Mouse (Mus musculus) erythroblast, adult 5-6 weeks (primary cell): ENCODE data around the gene Zfp879. TPM values are rescaled to one million over a fixed set of nuclear protein-coding genes. Genes with fewer than 3 reads are reported as not detected.

ENCODE experiments used
- ATAC-seq: replicated peaks from 2 replicates; pipeline ENCODE4 v1.8.0; 2016; ENCODE audit warnings: moderate number of reproducible peaks, mild to moderate bottlenecking, moderate TSS enrichment, inconsistent platforms; ENCODE audit not compliant: poor library complexity, low FRiP score, severe bottlenecking
- total RNA-seq, 2 experiments: library from RNA; stranded (forward) in 1 of 2; stranded (reverse) in 1 of 2; fragments of 150-400 nt in 1 of 2; fragments of 200-764, 138-1000 nt in 1 of 2; gene quantifications; 2 replicates each; pipeline versions ENCODE4 v1.2.3 to v1.2.4; 2015 to 2017; ENCODE audit warnings: low replicate concordance in 2 of 2

The Zfp879 gene
- not detected in 2 replicates for total RNA-seq (2015; ENCODE audit: low replicate concordance)
- total RNA-seq (2017; ENCODE audit: low replicate concordance), result not detected in 2 replicates

DNA sequence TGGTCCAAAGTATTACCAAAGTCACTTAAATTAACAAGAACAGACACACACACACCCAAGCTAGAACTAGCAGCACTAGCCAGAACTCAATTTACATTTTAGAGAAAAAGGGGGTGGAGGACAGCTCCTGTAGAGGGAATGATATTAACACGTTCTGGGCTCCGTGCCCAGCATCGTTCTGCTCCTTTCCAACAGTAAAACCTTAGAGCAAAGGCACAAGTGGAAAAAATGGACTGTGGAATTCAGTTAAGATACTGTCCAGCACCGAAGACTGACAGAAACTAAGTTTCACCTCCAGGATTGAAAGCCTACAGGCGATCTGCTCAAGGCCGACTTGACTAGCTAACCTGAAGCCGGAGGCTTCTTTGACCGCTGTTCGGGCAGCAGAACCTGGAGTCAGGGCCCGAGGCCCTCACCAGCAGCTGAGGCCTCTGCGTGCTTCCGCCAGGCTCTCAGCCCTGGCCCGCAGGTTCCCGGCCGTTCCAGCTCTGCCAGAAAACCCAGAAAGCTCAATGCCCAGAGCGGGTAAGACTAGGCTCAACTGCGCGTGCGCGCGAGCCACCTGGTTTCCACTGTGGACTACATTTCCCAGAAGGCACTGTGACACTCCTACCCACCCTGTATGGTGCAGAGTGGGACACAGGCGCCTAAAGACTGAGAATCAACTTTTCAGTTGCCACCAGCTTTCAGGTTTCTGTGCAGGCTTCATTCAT is at the start of gene Zfp879:
TSS of gene Zfp879 (minus strand) at position 530 of the 713 bp plus-strand sequence.
- ATAC-seq, result no peak

DNA sequence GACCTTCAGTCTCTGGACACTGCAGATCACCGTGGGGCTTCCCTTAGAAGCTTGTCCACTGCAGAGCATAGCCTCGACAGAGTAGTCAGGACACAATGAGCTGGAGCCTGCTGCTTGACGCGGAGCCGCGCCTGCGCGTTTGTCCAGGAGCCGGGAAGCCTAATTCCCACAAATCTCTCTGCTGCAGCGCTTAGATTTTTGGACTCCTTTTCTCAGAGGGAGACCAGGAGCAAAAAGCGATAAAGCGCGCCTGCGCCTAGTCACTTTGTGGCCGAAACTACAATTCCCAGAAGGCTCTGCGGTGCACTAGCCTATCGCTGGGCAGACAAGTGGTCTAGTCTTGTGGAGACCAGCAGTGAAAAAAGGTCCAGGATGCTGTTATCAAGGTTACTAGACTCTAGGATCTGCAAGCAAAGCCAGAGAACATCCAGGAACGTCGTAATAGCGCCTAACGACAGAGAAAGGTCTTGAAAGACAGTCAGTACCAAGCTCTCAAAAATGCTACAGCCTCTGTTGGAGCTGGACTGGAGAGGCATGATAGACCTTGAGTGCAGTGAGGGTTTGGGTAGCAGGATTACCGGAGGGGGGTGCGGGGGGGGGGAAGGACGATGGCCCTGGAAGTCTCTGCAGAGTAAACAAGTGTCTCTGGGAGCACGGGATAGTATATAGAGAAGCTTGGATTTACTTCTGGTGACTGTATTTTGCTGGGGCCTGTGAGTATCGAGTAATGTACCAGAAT is 46.2 kb upstream of the Zfp879 start, which contains the start of gene Zfp454:
TSS of gene Zfp454 (minus strand) at position 262 of the 739 bp plus-strand sequence.
- no peak for ATAC-seq

DNA sequence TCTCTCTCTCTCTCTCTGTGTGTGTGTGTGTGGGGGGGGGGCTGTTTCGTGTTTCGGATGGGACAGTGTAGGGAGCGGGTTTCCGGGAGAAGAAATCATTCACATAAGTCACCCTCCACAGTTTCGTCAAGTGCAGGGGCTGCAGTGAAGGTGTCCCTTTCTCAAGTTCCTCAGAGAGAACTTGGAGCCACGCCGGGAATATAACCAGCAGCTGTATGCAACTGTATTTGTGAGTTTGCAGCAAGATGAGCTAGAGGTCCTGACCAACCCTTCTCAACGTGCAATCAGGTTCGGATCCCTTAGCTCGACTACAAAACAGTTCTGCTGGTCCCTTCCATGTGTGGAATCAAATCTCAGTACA is 45.6 kb upstream of the Zfp879 start:
- no peak for ATAC-seq

DNA sequence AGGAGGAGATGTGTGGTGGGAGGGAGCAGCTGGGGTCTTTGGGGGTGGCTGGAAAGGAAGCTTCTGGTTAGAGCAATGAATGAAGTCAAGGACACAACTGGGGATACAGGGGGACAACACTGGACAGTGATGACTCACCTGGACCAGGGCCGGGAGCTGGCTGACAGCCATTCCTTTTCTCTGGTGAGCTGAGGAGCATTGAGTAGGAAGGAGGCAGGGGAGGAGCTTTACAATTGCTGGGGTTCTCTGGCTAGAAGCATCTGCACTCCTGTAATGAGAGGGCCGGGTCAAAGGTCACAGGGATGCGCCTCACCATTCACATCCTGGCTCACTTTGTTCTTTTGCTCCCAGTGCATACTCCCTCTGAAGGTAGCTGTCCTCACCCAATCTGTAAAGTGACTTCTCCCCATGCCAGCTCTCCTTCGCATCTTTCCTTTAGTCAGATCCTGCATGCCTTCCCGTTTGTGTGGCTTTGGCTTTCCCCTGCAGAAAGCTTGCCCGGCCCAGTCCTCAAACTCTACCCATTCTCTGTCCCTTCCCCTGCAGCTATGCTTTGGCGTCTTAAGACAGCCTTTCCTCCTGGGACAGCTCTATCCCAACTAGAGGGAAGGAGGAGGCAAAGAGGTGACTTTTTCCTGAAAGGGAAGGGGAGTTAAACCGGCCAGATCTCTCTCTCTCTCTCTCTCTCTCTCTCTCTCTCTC is 45.0 kb upstream of the Zfp879 start:
- ATAC-seq, result no peak

DNA sequence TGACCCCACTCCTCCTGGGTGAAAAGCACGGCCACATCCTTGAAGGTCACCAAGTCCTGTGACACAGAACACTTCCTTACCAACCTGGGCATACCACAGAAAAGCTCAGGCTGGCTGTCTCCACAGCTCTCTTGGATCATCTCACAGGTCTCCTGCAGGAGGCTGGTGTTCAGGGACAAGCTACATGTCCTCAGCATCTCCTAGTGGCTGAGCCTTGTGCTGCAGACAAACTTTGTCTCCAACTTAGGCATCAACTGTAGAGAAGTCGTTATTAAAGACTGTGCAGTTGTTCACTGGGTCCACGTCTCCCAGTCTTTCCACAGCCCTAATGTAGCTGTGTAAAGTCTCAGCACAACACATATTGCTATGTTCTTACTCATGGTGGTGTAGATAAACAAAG is 42.4 kb upstream of the Zfp879 start:
- ATAC-seq, result no peak

DNA sequence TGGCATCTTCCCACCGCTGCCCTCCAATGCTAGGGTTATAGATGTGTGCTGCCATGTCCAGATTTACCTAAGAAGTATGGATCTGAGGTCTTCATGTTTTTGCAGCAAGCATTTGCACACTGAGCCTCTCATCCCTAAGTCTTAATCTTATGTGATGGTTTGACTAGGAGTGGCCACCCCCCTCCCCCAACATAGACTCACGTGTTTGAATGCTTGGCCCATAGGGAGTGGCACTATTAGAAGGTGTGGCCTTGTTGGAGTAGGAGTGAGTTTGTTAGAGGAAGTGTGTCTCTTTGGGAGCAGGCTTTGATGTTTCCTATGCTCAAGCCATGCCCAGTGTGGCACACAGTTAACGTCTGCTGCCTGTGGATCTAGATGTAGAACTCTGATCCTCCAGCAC is 37.3 kb upstream of the Zfp879 start:
- no peak for ATAC-seq

DNA sequence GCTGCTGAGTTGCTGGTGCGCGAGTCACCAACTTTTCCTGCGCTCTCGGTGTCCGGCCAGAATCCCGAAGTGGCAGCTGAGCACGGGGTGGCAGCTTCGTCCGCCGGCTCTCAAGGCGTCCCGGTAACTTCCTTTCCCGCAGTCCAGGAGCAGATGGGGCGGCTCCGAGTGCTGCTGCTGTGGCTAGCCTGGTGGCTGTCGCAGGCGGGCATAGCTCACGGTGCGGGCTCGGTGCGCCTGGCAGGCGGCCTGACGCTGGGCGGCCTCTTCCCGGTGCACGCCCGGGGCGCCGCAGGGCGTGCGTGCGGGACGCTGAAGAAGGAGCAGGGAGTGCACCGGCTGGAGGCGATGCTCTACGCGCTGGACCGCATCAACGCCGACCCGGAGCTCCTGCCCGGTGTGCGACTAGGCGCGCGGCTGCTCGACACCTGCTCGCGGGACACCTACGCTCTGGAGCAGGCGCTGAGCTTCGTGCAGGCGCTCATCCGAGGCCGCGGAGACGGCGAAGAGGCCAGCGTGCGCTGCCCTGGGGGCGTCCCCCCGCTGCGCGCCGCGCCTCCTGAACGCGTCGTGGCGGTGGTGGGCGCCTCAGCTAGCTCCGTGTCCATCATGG is 9.7 kb upstream of the Zfp879 start:
- no peak for ATAC-seq

DNA sequence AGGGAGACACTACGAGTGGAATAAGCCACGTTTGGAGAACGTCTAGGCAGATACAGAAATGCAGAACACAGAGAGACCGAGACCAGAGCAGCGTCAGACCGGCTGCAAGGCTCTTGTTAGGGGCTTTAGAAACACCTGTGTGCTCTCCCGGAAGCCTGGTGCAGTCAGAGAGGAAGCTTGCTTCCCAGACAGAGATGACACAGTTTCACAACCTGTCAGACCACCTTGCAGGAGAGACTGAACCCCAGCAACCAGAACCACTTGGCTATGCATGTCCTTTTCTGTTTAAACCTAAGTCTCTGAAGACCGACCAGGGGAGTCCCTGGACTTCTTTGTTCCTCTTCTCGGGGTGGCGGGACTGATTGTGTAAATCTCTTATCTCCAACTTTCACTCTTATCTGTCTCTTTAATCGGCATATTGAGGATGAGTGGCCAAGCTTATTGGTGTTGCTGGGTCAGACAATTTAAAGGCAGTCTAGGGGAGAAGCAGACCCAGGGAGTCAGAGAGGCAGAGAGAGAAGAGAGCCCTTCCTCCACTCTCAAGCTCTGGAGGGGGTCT is 8.9 kb upstream of the Zfp879 start, which contains the start of gene Grm6:
TSS of gene Grm6 (plus strand) at position 509 of the 559 bp plus-strand sequence.
- ATAC-seq, result no peak

DNA sequence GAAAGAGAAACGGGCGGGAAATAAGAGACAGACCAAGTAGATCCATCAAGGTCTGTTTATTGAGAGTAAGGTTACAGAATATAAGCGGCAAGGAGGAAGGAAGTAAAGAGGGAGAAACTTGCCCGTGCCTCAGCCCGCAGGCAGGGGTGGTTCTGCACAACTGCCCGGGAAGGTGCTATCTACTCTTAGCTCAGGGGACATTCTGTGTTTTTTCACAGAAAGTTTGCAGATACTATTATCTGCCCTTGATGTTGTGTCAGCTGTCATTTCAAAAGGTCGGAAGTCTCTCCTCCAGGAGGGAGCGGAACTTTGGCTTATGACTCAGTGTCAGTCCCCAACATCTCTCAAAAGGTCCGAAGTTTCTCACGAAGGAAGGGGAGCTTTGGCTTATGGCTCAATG is 8.0 kb upstream of the Zfp879 start:
- ATAC-seq, result no peak

DNA sequence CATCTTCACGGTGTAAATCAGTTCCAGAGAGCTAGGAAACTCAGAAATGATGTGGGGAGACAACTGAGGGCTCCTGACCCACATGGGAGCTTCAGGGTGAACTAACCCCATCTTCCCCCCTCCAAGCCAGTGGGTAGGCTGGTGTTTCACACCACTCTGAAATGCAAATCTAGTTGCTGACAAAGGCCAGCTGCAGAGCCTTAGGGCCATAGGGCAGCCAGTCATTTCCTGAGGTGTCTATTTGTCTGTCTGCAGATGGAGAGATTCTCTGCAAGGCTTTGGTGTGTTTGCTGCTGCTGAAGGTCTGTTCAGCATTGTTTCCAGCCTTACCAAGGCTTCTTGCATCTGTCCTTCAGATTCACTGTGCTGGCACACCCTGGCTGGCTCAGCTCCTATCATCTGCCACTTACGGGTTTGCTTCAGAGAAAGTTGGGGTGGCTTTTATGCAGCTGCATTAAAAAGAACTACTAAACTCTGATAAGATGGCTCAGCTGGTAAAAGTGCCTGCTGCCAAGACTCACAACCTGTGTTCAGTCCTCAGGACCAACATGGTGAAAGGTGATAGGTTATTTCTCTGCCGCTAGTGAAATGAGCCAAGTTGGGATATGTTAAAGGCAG is 7.3 kb upstream of the Zfp879 start:
- no peak for ATAC-seq

DNA sequence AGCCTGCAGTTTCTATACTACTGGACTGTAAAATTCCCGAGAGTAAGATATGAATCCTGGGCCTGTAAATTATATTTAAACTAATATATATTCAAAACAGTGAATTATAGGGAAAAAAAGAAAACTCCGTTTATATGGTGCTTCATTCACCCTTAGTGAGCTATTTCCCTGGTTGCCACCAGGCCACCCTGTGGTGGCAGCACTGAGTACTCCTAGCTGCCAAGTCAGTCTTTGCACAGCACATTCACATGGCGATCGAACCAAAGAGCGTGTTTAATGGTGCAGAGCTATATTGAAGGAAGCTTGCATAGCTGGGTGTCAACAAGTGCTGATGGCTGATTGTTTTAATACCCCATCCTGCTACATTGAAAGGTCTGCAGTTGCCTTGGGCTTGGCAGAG is 5.7 kb upstream of the Zfp879 start:
- ATAC-seq, result no peak

DNA sequence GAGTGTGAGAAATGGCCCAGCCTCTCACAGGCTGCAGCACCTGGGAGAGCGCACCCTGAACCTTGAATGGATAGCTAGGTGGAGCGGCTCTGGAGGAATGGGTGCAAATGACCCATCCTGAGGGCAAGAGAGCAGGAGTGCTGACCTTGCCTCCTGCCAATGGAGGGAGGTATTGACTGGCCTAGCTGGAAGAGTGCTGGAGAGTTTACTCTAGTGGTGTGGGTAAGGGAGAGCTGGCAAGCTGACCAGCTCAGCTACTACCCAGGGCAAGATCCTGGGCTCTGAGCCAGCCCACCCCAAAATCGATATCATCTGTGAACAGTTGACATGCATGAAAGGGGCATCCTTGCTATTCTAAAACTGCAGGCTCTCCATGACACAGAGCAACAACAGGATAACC is 4.6 kb upstream of the Zfp879 start:
- no peak for ATAC-seq

DNA sequence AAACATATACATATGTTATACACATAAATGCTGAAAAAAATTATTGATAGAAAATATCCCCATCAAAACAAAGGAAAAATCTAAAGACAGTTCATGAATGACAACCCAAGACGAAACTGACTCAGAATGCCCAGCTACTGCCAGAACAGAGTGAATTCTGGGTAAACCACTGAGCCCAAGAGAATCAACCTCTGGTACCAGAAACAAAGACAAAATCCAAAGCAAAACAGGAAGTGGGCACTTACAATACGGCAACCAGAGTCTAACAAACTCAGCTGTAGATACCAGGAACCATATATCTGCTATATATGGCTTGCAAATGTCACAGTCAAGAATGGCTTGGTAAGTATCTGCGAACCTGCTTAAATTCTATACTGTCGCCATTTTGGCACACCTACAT is 5.6 kb downstream of the Zfp879 start:
- no peak for ATAC-seq

DNA sequence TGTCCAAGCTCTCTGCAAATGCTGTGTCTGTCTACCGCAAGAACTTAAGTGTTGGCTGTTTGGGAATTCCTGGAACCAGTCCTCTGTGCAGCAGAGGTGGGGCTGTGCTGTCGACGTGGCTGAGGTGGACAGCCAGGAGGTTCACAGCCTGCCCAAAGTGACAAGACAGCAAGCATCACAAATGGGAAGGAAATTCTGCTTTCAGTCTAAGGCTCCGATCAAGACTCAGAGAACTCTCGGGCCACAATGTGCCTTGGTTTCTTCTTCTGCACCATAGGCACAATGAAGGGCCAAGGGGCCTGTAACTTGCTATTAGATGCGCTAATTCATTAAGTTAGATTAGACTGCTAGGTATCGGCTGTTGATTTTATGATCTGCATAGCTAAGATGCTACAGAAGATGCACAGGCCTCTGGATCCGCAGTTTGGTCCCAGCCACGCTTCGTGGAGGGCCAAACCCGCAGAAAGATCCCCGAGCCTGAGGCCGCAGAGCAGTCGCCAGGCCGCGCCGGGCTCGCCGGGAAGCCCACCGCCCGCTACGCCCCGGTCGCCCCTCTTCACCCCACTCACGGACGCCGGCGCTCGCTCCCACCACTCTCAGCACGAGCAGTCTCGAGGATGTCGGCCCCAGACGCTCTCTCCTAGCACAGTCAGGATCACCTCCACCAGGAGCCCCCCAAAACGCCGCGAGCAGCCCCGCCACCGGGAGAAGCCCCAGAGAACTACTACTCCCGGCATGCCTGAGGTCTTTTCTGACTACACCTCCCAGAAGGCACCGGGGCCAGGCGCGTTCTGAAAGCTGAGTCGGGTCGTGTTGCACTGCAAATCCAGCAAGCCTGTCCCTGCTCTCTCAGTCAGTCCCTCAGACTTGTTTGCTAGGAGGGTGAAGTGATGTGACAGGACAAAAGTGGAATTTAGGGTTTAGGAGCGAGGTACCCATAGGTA is 14.1 kb downstream of the Zfp879 start, which contains the start of gene Zfp354c:
TSS of gene Zfp354c (minus strand) at position 715 of the 944 bp plus-strand sequence.
- ATAC-seq, result no peak; the same call in 1 of the 2 replicates

DNA sequence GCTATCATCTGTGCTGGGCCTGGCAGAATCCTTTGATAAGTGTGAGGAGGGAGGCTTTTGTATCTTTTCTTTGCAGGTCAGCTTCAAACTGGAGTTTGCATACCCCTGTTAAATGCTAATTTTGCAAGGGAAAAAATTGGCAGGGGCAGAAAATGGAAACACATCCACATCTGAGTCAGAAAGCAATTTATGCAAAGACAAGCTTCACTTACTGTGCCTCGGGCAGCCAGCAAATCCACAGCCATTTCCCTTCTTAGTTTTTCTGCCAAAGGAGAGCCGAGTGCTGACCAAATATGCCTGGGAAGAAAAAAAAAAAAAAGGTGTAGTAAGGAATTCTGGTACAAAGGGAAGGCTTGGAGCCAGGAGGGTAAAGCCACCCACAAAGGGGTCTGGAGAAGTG is 15.1 kb downstream of the Zfp879 start:
- no peak for ATAC-seq

DNA sequence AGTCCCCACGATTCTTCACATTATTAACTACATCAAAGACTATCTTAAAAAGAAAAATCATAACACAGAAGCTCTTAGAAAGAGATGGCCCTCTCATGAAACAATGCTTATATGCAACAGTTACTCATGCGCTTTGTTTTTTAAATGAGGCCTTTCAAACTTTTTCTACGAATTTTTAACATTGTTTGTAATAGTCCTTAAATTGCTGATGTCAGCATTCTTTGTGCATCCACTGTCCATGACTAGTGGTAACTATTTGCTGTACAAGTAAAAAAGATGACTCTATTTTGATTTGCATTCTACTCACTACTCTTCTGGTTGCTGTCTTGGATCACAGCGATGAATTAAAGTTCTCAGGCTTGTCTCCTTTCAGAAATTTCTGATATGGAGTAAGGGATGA is 27.1 kb downstream of the Zfp879 start:
- ATAC-seq, result no peak

DNA sequence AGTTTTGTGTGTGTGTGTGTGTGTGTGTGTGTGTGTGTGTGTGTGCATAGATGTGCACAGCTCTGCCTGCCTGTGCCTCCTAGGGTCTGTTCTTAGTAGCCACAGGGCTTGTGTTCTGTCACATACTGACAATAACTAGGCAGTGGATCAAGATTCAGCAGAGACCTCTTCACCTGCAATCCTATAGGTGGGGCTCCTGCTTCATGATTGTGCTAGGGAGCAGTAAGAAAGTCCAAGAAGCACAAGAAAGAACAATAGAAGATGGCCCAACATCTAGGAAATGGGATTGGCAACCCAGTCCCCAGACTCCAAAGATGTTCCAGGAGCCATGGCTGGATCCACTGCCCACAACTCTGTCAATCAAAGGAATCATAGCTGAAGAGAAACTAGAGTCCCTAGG is 42.5 kb downstream of the Zfp879 start:
- ATAC-seq, result no peak

DNA sequence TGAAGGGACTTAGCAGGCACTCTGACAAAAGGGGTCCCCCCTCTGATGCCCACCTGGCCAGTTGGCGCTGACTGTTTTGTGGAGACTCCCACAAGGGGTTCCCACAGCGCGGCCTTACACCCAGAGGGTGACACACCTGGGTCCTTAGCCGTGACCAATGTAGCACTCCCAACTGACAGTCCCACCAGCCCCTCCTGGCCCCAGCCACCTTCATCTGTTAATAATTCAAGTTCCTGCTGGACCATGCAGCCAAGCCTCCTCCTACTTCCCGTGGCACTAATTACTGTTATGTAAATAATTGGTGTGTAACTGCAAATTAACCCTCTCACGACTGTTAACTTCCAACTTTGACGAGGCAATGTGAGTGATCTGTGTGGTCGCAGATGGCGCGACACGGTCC is 43.7 kb downstream of the Zfp879 start:
- no peak for ATAC-seq
